Mouse (Mus musculus) ES-E14 (cell line): ENCODE results near the gene Snai1.

Experiments used
- CHD2 ChIP-seq: IDR thresholded peaks from 2 replicates; pipeline ENCODE4 v1.6.1; 2014; ENCODE audit warnings: mild to moderate bottlenecking, low read depth, low read length, inconsistent platforms
- MAFK ChIP-seq: IDR thresholded peaks from 2 replicates; pipeline ENCODE4 v1.6.1; 2014; ENCODE audit warnings: mild to moderate bottlenecking, low read depth, low read length, inconsistent platforms; ENCODE audit not compliant: insufficient read depth

DNA sequence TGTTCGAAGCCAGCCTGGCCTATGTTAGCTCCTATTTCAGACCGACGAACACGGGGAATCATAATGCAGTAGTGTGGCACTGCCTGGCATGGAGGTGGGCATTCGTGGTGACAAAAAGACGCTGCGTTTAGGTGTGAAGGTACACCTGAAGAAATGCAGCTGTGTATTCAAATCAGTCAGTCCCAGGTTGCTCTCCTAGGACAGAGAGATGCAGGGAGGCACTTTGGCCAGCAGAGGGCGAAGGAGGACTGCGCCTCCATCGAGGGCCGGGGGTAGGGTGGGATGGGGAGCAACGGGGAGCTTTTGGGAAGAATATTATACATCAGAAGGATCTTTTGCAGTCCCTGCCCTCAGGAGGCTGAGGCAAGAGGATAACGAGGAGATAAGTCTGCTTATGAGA is 5.9 kb upstream of the Snai1 start:
- TF ChIP-seq MAFK (no peak), CHD2 (no peak)
